Mouse (Mus musculus): Measurements from ENCODE around the gene Rcan1. TPM values are rescaled to one million over a fixed set of nuclear protein-coding genes. Genes with fewer than 3 reads are reported as not detected.

Gene Rcan1
- polyA plus RNA-seq, 1 experiment, result 25.9 TPM

DNA sequence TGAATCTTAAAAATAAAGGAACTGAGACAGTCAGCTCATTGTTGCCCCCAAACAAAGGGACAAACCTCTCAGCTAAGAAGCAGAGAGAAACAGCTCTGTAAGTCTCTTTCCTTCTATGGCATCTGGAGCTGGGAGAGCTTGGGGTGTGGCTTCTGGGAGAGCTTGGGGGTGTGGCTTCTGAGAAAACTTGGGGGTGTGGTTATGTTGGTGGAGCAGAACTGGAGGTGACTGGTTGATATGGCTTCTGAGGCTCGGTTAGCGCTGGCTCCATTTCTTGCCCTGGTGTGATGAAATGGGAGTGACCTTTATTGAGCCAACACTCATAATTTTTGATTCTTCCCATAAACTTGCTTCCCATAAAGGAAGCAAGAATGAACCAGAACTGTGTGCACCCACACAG lies 101.4 kb downstream of the Rcan1 start:
- Histone ChIP-seq H3K4me3 (ENCODE audit: insufficient read depth, low read length) (no peak overlapping the region), H3K27ac (ENCODE audit: insufficient read depth, low read length) (no peak overlapping the region), H3K4me1 (ENCODE audit: control insufficient read depth, insufficient read depth, low read length) (peaks cover 2% of the 10 kb centered on the region)
- TF ChIP-seq CTCF (IDR thresholded peaks at IDR 0.05; ENCODE audit: borderline replicate concordance, insufficient read depth, low read length) (no peak), POLR2A (IDR thresholded peaks at IDR 0.05; ENCODE audit: low read depth, low read length) (no peak)

DNA sequence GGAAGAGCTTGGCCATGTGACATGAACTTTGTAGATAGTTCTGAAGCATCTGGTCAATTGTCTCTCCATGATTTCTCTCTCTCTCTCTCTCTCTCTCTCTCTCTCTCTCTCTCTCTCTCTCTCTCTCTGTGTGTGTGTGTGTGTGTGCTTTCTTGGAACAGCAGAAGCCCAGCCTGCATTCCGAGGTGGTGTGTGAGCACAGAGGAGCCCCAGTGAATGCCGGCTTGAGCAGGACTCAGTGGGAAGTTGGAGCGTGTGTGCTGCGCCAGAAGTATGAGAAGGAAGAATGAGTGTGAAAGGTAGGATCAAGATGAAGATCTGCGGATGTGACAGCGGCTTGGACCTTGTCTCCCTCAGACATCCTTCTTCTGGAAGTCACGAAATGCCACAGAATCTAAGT lies 105.2 kb downstream of the Rcan1 start:
- TF ChIP-seq POLR2A (IDR thresholded peaks at IDR 0.05; ENCODE audit: low read depth, low read length) (no peak), CTCF (IDR thresholded peaks at IDR 0.05; ENCODE audit: borderline replicate concordance, insufficient read depth, low read length) (no peak)
- Histone ChIP-seq H3K27ac (ENCODE audit: insufficient read depth, low read length) (no peak overlapping the region), H3K4me3 (ENCODE audit: insufficient read depth, low read length) (no peak overlapping the region), H3K4me1 (ENCODE audit: control insufficient read depth, insufficient read depth, low read length) (peaks cover 2% of the 10 kb centered on the region)

DNA sequence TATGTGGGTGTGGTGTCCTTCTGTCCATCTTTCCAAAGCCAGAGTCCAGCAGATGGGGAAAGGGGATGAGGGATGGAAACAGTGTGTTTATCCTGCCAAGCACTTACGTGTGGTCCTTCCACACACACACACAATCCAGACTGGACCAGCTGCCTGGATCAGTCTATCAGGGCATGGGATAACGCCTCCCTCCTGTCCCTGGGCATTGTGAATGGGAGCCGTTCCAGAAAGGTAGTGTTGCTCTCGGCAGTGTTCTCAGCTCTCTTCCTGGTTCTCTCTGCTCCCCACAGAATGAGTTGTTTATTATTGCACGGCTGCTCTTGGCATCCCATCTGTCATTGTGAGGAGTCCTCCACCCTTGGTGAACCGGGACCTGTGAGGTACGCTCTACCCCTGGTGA lies 110.0 kb downstream of the Rcan1 start:
- no peak for TF ChIP-seq CTCF (IDR thresholded peaks at IDR 0.05; ENCODE audit: borderline replicate concordance, insufficient read depth, low read length)
- TF ChIP-seq POLR2A (IDR thresholded peaks at IDR 0.05; ENCODE audit: low read depth, low read length), result no peak
- Histone ChIP-seq H3K4me3 (ENCODE audit: insufficient read depth, low read length) (no peak overlapping the region), H3K4me1 (ENCODE audit: control insufficient read depth, insufficient read depth, low read length) (no peaks in the 10 kb centered on the region; the same call in 1 of the 2 replicates), H3K27ac (ENCODE audit: insufficient read depth, low read length) (no peak overlapping the region)

DNA sequence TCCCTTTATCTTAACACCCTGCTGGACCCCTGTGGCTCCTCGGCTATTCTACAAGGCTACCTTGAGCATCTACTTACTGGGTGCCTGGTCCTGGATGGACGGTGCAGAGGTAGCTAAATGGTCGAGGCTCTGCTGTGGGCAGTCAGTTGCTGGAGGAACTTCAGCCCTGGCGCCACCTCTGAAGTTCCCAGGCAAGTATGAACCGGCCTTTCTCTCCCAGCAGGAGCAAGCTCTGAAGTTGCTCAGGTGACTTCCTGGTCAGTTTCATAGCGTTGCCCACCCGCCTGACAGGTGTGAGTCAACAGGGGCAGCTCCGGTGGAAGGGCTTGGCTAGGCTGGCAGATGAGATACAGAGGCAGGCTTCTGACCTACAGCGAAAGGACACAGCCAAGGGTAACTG lies 111.4 kb downstream of the Rcan1 start, which contains the start of gene Kcne1:
Gene Kcne1 (minus strand): TSS at position 240 of the 400 bp plus-strand sequence.
- Histone ChIP-seq H3K4me1 (ENCODE audit: control insufficient read depth, insufficient read depth, low read length) (no peaks in the 10 kb centered on the region), H3K27ac (ENCODE audit: insufficient read depth, low read length) (no peak within 1 kb of the TSS), H3K4me3 (ENCODE audit: insufficient read depth, low read length) (no peak within 1 kb of the TSS)
- TF ChIP-seq POLR2A (IDR thresholded peaks at IDR 0.05; ENCODE audit: low read depth, low read length) (no peak), CTCF (IDR thresholded peaks at IDR 0.05; ENCODE audit: borderline replicate concordance, insufficient read depth, low read length) (no peak)

DNA sequence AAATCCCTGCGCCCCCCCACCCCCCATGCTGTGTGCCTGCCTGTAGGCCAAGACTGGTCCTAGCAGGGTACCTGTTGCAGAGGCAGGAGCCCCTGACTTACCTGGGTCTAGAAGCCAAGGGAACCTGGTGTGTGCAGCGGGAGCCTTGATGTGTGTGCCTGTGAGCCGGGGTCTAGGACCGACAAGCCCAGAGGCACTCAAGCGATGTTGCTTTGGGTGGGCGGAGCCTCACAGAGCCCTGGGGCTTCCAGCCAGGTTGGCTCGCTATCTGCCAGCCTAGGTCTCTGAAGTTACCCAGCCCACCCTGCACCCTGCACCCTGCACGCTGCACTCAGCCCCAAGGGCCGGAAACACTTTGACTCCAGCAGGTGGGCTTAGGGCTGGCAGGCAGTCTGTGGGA lies 111.9 kb downstream of the Rcan1 start:
- no peak overlapping the region for H3K4me3 ChIP-seq (ENCODE audit: insufficient read depth, low read length)
- H3K27ac ChIP-seq (ENCODE audit: insufficient read depth, low read length), result no peak overlapping the region
- TF ChIP-seq POLR2A (IDR thresholded peaks at IDR 0.05; ENCODE audit: low read depth, low read length), result no peak
- TF ChIP-seq CTCF (IDR thresholded peaks at IDR 0.05; ENCODE audit: borderline replicate concordance, insufficient read depth, low read length), result no peak
- H3K4me1 ChIP-seq (ENCODE audit: control insufficient read depth, insufficient read depth, low read length), result no peaks in the 10 kb centered on the region

DNA sequence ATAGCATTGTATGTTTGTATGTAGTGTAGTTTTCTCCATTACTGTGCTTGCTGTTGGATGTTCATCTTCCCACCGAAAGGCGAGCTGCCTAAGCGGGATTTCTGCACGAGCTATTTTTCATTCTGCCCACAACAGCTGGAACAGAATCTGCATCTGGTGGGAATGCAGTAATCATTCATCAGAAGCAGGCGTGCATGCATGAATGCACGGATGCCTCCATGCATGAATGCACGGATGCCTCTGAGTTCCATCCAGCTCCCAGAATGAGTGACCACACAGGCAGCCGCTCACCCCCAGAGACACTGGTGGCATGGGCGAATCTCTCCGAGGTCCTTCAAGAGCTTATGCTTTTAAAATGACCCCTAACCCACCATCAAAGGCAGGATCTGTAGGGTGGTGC lies 113.1 kb downstream of the Rcan1 start:
- Histone ChIP-seq H3K27ac (ENCODE audit: insufficient read depth, low read length) (no peak overlapping the region), H3K4me3 (ENCODE audit: insufficient read depth, low read length) (no peak overlapping the region), H3K4me1 (ENCODE audit: control insufficient read depth, insufficient read depth, low read length) (no peaks in the 10 kb centered on the region)
- TF ChIP-seq CTCF (IDR thresholded peaks at IDR 0.05; ENCODE audit: borderline replicate concordance, insufficient read depth, low read length) (no peak), POLR2A (IDR thresholded peaks at IDR 0.05; ENCODE audit: low read depth, low read length) (no peak)

DNA sequence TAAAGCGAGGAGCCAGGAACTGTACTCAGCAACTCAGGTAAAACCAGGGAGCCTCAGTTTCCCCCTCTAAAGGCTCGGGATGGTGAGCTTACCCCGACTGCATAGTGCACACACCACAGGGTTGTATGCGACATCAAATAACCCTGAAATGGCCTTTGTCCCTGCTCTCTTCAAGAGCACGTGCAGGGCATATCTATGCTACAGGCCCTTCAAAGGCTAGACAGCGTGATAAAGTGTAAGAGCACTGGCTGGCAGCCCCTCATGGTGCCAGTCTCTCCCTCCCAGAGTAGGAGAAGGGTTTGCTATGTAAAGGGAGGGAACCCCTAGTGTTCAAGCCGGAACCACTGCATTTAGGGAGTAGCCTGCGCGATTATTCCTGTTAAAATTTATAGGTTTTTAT lies 113.6 kb downstream of the Rcan1 start:
- Histone ChIP-seq H3K4me3 (ENCODE audit: insufficient read depth, low read length) (no peak overlapping the region), H3K4me1 (ENCODE audit: control insufficient read depth, insufficient read depth, low read length) (no peaks in the 10 kb centered on the region), H3K27ac (ENCODE audit: insufficient read depth, low read length) (no peak overlapping the region)
- TF ChIP-seq CTCF (IDR thresholded peaks at IDR 0.05; ENCODE audit: borderline replicate concordance, insufficient read depth, low read length), result no peak
- TF ChIP-seq POLR2A (IDR thresholded peaks at IDR 0.05; ENCODE audit: low read depth, low read length), result no peak

DNA sequence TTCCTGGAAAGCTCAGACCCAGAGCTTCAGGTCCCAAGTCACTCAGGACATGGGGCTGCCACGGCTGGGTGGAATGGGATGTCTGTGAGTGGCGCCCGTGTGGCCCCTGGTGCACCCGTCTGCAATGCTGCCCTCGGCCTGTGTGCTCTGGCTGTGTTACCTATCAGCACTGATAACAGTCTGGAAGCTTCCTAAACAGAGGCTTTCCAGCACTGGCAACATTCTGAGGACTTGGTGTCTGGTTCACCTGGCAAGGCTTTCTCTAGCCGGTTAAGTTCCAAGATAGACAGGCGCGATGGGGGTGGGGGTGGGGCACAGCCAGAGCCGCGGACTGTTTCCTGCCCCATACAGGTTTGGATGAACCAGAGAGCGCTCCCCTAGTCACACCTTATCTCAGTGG lies 114.7 kb downstream of the Rcan1 start:
- Histone ChIP-seq H3K4me1 (ENCODE audit: control insufficient read depth, insufficient read depth, low read length) (no peaks in the 10 kb centered on the region), H3K4me3 (ENCODE audit: insufficient read depth, low read length) (no peak overlapping the region), H3K27ac (ENCODE audit: insufficient read depth, low read length) (no peak overlapping the region)
- TF ChIP-seq POLR2A (IDR thresholded peaks at IDR 0.05; ENCODE audit: low read depth, low read length) (no peak), CTCF (IDR thresholded peaks at IDR 0.05; ENCODE audit: borderline replicate concordance, insufficient read depth, low read length) (no peak)

DNA sequence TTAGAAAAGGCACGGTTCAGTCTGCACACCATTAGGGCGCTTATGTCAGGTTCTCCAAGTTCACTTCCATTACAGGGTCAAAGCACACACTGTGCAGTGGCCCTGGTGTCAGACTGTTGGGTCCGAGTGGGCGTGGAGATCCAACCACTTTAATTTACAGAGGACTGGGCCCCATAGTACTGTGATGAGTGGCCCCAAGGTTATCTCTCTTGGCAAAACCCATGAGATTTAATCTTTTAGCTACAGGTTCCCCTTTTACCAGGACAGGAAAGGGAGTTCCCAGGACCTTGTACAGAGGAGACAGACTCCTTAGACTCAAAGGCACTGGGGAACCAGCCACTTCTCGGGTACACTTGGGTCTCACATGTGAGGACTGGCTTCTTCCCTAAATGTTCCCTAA lies 115.3 kb downstream of the Rcan1 start:
- H3K4me1 ChIP-seq (ENCODE audit: control insufficient read depth, insufficient read depth, low read length), result no peaks in the 10 kb centered on the region
- no peak overlapping the region for H3K4me3 ChIP-seq (ENCODE audit: insufficient read depth, low read length)
- no peak overlapping the region for H3K27ac ChIP-seq (ENCODE audit: insufficient read depth, low read length)
- TF ChIP-seq CTCF (IDR thresholded peaks at IDR 0.05; ENCODE audit: borderline replicate concordance, insufficient read depth, low read length) (no peak), POLR2A (IDR thresholded peaks at IDR 0.05; ENCODE audit: low read depth, low read length) (no peak)

DNA sequence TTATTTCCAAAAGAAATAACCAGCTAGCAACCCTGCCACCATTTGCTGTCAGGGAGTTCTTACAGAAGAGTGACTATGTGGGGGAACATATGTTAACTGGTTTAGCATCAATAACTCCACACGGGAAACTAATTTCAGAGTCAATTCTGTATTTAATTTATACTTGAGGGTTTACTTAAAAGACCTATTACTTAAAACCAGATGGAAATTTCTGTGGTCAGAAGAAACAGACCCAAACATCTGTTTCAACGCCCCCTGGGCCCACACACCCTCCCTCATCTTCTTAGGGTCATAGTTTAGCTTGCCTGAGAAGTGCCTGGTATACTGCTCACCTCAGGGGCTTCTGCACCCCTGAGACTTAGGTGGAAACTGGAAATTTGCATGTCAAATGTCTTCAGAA lies 116.8 kb downstream of the Rcan1 start:
- H3K4me1 ChIP-seq (ENCODE audit: control insufficient read depth, insufficient read depth, low read length), result 0 out of 2 replicates have a peak, but pooled peaks cover 2% of the 10 kb centered on the region
- H3K4me3 ChIP-seq (ENCODE audit: insufficient read depth, low read length), result no peak overlapping the region
- H3K27ac ChIP-seq (ENCODE audit: insufficient read depth, low read length), result no peak overlapping the region
- TF ChIP-seq POLR2A (IDR thresholded peaks at IDR 0.05; ENCODE audit: low read depth, low read length), result no peak
- TF ChIP-seq CTCF (IDR thresholded peaks at IDR 0.05; ENCODE audit: borderline replicate concordance, insufficient read depth, low read length), result no peak

DNA sequence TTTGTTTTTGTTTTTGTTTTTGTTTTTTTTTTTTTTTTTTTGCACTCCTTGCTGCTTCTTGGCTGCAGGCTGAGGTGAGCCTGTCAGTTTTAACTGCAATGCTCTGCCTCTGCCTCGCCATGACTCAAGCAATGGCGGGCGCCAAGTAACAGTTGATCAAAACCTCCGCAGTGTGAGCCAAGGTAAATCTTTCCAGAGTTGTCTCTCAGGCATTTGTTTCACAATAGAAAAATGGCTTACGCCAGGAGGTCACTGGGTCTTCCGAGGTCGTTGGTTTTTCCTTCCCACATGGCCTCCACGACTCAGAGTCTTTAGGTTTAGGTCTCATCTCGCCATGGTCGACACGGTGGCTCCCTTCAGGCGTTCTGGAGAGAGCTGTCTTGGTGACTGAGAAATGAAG lies 117.4 kb downstream of the Rcan1 start:
- H3K27ac ChIP-seq (ENCODE audit: insufficient read depth, low read length), result no peak overlapping the region
- no peak for TF ChIP-seq CTCF (IDR thresholded peaks at IDR 0.05; ENCODE audit: borderline replicate concordance, insufficient read depth, low read length)
- no peak overlapping the region for H3K4me3 ChIP-seq (ENCODE audit: insufficient read depth, low read length)
- 0 out of 2 replicates have a peak, but pooled peaks cover 2% of the 10 kb centered on the region for H3K4me1 ChIP-seq (ENCODE audit: control insufficient read depth, insufficient read depth, low read length)
